Mouse (Mus musculus): Measurements from ENCODE around the gene Trpc6.

- TF ChIP-seq CTCF (IDR thresholded peaks at IDR 0.05; ENCODE audit: control insufficient read depth, insufficient read depth, low read length) (no peak), POLR2A (IDR thresholded peaks at IDR 0.05; ENCODE audit: borderline replicate concordance, control insufficient read depth, low read depth, low read length) (no peak)
Observed at GRCm38 (mm10) chr9:8710052-8710739, 166.3 kb downstream of the Trpc6 start.

Measured in bone marrow, adult 2 months (tissue).